Mouse (Mus musculus): ENCODE measurements around the gene Lrrc4b. TPM values are rescaled to one million over a fixed set of nuclear protein-coding genes. Genes with fewer than 3 reads are reported as not detected.

The Lrrc4b gene
- polyA plus RNA-seq, 1 experiment from 2014 or later, result 0.87 TPM

DNA sequence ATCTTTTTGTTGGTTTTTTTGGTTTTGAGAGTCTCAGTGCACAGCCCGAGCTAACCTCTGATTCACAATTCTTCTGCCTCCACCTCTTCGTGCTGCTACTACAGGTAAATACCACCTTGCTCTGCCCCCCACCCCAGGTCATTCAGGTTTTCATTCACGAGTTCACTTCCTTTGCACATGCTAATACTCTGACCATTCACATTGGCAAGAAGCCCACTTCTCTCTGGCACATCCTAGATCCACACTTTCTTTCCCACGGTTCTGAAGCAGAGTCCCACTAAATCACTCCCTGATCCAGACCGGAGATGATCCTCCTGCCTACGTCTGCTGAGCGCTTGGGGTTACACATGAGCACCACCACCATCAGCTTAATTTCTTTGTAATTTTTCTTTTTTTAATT is 66.3 kb downstream of the Lrrc4b start:
- no peak overlapping the region for H3K27ac ChIP-seq
- peaks cover 24% of the 10 kb centered on the region for H3K4me1 ChIP-seq
- no peaks in the 10 kb centered on the region for H3K9me3 ChIP-seq
- no peak overlapping the region for H3K4me3 ChIP-seq
- H3K36me3 ChIP-seq, result peaks cover 40% of the 10 kb centered on the region
- H3K9ac ChIP-seq, result no peak overlapping the region
- ATAC-seq (ENCODE audit: insufficient number of reproducible peaks, low FRiP score, low TSS enrichment, low read depth), result no peak
- peak overlapping the region; percentile 82; the same call in 1 of the 2 replicates for H3K4me2 ChIP-seq
- no peaks in the 10 kb centered on the region for H3K27me3 ChIP-seq
- WGBS, result 85% methylated on average over 7 of the region's 7 CpGs

DNA sequence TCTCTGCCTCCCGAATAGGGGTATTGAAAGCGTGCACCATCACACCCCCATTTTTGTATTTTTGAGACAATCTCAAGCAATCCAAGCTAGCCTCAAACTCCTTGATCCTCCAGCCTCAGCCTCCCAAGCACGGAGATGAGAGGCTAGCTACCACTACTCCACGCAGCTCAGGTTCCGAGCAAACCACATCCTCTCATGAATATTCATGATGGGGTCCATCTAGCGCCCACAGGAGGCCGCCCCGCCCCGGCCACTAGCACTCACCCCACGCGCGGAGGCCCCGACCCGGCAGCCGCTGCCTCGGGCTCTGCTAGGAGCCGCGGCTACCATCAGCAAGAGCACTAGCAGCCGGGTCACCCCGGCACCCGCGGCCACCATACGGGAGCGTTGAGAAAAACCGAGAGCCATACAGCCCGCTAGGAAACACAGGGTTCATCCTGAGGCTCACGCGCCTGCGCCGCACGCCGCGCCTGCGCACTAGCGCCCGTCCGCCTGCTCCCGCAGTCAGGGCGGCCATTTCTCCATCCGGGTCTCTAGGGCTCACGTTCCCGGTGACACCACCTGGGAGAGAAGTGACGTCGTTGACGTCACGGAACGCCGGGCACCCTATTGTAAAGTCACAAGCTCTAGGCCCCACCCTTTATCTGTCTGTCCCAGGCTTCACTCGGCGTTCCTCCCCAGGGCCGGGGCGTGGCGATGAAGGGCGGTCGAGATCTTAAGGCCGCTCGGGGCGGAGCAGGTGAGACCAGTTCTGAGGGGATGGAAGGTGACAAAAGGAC is 67.4 kb downstream of the Lrrc4b start, which contains the start of the genes Emc10 and Fam71e1:
Gene Emc10 (minus strand): TSS at position 538 of the 779 bp plus-strand sequence.
Gene Fam71e1 (plus strand): TSS at position 590 of the 779 bp plus-strand sequence.
- peaks cover 24% of the 10 kb centered on the region for H3K4me1 ChIP-seq
- H3K27ac ChIP-seq, result peak within 1 kb of the TSS; percentile 94
- no peaks in the 10 kb centered on the region for H3K9me3 ChIP-seq
- ATAC-seq (ENCODE audit: insufficient number of reproducible peaks, low FRiP score, low TSS enrichment, low read depth), result peak; percentile 94
- H3K27me3 ChIP-seq, result no peaks in the 10 kb centered on the region
- H3K4me3 ChIP-seq, result peak within 1 kb of the TSS; percentile 58
- H3K4me2 ChIP-seq, result peak within 1 kb of the TSS; percentile 82
- WGBS, result 1% methylated on average over 58 of the region's 58 CpGs
- peak within 1 kb of the TSS; percentile 74 for H3K9ac ChIP-seq
- H3K36me3 ChIP-seq, result peaks cover 29% of the 10 kb centered on the region

DNA sequence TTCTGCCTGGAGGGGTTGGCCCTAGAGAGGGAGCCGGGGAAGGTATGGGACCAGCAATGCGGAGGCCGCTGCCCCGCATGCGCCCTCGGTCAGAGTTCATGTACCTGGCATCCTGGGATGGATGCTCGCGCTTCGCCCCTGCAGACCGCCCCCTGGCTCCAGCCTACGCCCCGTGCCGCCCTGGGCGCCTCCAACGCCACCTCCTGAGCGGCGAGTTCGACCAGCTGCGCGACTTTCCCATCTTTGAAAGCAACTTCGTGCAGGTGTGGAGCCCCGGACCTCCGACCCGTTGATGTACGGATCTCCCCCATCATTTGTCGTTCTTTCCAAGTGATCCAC is 67.9 kb downstream of the Lrrc4b start:
- Histone ChIP-seq H3K9me3 (no peaks in the 10 kb centered on the region), H3K9ac (peak overlapping the region; percentile 59), H3K4me1 (peaks cover 24% of the 10 kb centered on the region), H3K27ac (peak overlapping the region; percentile 94), H3K36me3 (peaks cover 24% of the 10 kb centered on the region), H3K4me2 (peak overlapping the region; percentile 82), H3K27me3 (no peaks in the 10 kb centered on the region), H3K4me3 (peak overlapping the region; percentile 58)
- WGBS, result under 1% methylated on average over 26 of the region's 26 CpGs
- ATAC-seq (ENCODE audit: insufficient number of reproducible peaks, low FRiP score, low TSS enrichment, low read depth), result peak; percentile 35

DNA sequence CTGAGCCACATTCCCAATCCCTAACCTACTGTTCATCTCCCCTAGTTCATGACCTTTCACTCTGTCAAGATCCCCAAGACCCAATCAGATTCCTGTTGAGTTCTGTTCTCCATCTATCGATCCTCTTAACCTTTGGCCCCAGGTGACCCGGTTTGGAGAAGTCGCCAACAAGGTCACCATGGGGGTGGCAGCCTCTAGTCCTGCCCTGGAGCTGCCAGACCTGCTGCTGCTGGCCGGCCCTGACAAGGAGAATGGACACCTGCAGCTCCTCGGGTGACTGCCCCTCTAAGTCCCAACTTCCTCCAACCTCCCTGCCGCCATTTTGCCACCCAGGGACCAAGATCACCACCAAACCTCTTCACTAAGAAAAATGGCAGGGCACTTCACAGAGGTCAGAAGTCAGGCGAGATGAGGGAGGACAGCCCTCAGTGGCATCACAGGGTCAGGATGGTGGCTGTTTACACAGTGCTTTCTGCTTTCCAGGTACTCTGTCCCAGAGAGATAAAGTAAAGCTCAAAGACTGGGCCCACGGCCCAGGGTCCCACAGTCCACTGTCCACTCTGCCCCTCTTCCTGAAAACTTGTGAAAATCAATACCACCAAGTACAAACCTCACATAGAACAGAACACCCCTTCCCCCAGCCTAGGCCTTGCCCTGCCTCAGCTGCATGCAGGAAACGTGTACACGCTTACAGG is 68.7 kb downstream of the Lrrc4b start:
- Histone ChIP-seq H3K27ac (no peak overlapping the region; the same call in 1 of the 2 replicates), H3K4me2 (peak overlapping the region; percentile 82), H3K4me1 (peaks cover 24% of the 10 kb centered on the region), H3K9ac (no peak overlapping the region), H3K36me3 (peaks cover 16% of the 10 kb centered on the region), H3K27me3 (no peaks in the 10 kb centered on the region), H3K4me3 (peak overlapping the region; percentile 58), H3K9me3 (no peaks in the 10 kb centered on the region)
- WGBS, result 83% methylated on average over 10 of the region's 10 CpGs
- no peak for ATAC-seq (ENCODE audit: insufficient number of reproducible peaks, low FRiP score, low TSS enrichment, low read depth)

DNA sequence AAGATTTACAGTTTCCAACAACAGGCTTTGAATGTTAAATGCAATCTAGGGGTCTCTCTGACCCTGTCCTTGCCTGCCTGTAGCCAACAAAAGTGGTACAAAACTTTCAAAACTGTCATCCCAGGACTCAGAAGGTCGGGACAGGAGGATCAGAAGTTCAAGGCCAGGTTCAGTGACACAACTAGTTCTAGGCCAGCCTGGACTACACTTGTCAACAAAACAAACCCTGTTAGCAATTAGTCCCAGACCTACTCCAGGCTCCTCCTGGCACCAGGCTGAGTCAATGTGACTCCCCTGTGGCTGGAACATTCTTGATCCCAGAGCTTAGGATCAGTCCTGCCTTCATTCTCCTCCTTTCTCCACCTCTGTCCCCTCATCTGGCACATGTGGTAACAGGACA is 70.1 kb downstream of the Lrrc4b start:
- no peak overlapping the region for H3K9ac ChIP-seq
- 64% methylated on average over 1 of the region's 1 CpGs for WGBS

DNA sequence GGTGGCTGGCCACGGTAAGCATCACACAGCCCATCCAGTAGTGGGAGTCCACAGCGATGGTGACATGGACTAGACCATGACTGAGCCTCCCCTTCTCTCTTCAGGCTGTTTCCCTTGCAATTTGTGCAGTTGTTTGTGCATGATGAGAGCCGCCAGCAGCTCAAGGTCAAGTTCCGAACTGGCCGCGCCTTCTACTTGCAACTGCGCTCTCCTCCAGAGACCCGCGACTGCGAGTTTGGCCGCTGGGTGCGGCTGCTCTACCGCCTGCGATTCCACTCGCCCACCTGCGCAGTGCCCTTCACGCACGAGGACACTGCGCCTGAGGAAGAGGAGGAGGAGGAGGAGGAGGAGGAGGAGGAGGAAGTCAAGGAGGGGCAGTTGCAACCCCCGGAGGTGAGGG is 71.2 kb downstream of the Lrrc4b start:
- no peaks in the 10 kb centered on the region for H3K27me3 ChIP-seq
- no peak overlapping the region for H3K4me3 ChIP-seq
- H3K36me3 ChIP-seq, result no peaks in the 10 kb centered on the region
- H3K27ac ChIP-seq, result no peak overlapping the region
- no peak for ATAC-seq (ENCODE audit: insufficient number of reproducible peaks, low FRiP score, low TSS enrichment, low read depth)
- peaks cover 18% of the 10 kb centered on the region for H3K4me1 ChIP-seq
- H3K9ac ChIP-seq, result no peak overlapping the region
- H3K9me3 ChIP-seq, result no peaks in the 10 kb centered on the region
- H3K4me2 ChIP-seq, result no peak overlapping the region
- WGBS, result 56% methylated on average over 20 of the region's 20 CpGs

More for the DNA sequence above, 70.1 kb downstream of the Lrrc4b start:
- no peaks in the 10 kb centered on the region for H3K27me3 ChIP-seq
- peaks cover 4% of the 10 kb centered on the region; the same call in 1 of the 2 replicates for H3K36me3 ChIP-seq
- no peak overlapping the region for H3K27ac ChIP-seq
- H3K4me2 ChIP-seq, result no peak overlapping the region
- no peak overlapping the region for H3K4me3 ChIP-seq
- no peaks in the 10 kb centered on the region for H3K9me3 ChIP-seq
- no peak for ATAC-seq (ENCODE audit: insufficient number of reproducible peaks, low FRiP score, low TSS enrichment, low read depth)
- H3K4me1 ChIP-seq, result peaks cover 24% of the 10 kb centered on the region

DNA sequence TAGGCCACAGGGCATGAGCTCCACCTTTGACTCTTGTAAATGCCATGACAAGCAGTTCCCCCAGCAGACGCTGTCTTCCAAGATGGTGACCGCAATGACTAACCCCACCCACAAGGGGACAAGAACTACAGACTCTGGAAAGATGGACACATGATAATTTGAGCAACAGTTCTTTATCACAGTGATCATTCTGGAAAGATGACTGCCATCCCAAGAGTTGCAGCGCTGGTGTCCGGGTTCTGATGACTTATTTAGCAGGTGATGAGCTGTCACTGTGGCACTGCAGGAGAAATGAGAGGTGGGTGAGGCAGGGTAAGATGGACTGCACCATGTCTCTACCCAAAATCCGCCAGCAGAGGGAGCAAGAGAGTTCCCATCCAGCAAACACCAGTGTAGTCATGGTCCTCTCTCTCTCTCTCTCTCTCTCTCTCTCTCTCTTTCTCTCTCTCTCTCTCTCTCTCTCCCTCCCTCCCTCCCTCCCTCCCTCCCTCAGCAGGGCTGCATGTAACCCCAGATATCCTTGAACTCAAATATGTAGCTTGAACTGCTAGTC is 72.8 kb downstream of the Lrrc4b start:
- Histone ChIP-seq H3K4me1 (peaks cover 10% of the 10 kb centered on the region; the same call in 1 of the 2 replicates), H3K4me3 (no peak overlapping the region), H3K27me3 (no peaks in the 10 kb centered on the region), H3K27ac (no peak overlapping the region), H3K9ac (no peak overlapping the region), H3K4me2 (no peak overlapping the region), H3K9me3 (no peaks in the 10 kb centered on the region), H3K36me3 (no peaks in the 10 kb centered on the region)
- 39% methylated on average over 5 of the region's 5 CpGs for WGBS
- ATAC-seq (ENCODE audit: insufficient number of reproducible peaks, low FRiP score, low TSS enrichment, low read depth), result no peak

DNA sequence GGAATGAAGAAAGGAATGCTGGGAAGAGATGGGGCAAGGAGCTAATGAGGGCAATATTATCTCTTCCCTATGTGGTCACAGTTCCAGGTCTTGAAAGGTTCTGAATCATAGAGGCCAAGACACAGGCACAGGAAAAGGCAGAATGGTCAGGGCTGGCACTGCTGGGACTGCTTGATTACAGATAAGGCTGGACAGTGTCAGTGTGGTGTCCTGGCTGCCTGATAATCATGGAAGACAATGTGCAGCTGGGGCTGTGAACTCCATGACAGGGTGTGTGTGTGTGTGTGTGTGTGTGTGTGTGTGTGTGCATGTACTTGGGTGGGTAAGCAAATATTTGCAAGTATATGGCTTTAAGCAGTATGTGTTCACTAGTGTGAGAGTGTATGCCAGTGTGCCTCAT is 78.7 kb downstream of the Lrrc4b start:
- Histone ChIP-seq H3K9me3 (0 out of 2 replicates have a peak, but pooled peaks cover 3% of the 10 kb centered on the region), H3K36me3 (no peaks in the 10 kb centered on the region), H3K4me3 (no peak overlapping the region), H3K4me2 (no peak overlapping the region), H3K9ac (no peak overlapping the region), H3K4me1 (no peaks in the 10 kb centered on the region), H3K27me3 (peaks cover 17% of the 10 kb centered on the region), H3K27ac (no peak overlapping the region)
- no peak for ATAC-seq (ENCODE audit: insufficient number of reproducible peaks, low FRiP score, low TSS enrichment, low read depth)

Small RNA genes within 50 kb of the gene (microRNA-seq; reads per million reads assigned to microRNA genes)
- not detected for gene Mir7052

Other genes with a start within 250 kb of the Lrrc4b start
- not detected in 2 replicates for gene Klk1b24, start 240.8 kb upstream of the Lrrc4b start, polyA plus RNA-seq (2015; fragmentation: Nextera tagmentation; extraction: Ambion mirVana)
- not detected in 2 replicates for gene Klk1b3, start 230.8 kb upstream of the Lrrc4b start, polyA plus RNA-seq (2015; fragmentation: Nextera tagmentation; extraction: Ambion mirVana)
- gene Klk1b4, start 221.6 kb upstream of the Lrrc4b start, polyA plus RNA-seq (2015; fragmentation: Nextera tagmentation; extraction: Ambion mirVana), result not detected in 2 replicates
- not detected in 2 replicates for gene Klk1b5, start 213.1 kb upstream of the Lrrc4b start, polyA plus RNA-seq (2015; fragmentation: Nextera tagmentation; extraction: Ambion mirVana)
- 0.20 TPM in 1 of 2 replicates, not detected in the other for gene Klk1, start 203.7 kb upstream of the Lrrc4b start, polyA plus RNA-seq (2015; fragmentation: Nextera tagmentation; extraction: Ambion mirVana)
- gene Gm36864, start 192.8 kb upstream of the Lrrc4b start, polyA plus RNA-seq (2015; fragmentation: Nextera tagmentation; extraction: Ambion mirVana), result not detected in 2 replicates
- gene 1700028J19Rik, start 182.3 kb upstream of the Lrrc4b start, polyA plus RNA-seq (2015; fragmentation: Nextera tagmentation; extraction: Ambion mirVana), result 0.51 and 1.0 TPM in 2 replicates
- gene 2410002F23Rik, start 182.3 kb upstream of the Lrrc4b start, polyA plus RNA-seq (2015; fragmentation: Nextera tagmentation; extraction: Ambion mirVana), result 163 and 183 TPM in 2 replicates
- 0.33 and 0.83 TPM in 2 replicates for gene Acp4, start 171.6 kb upstream of the Lrrc4b start, polyA plus RNA-seq (2015; fragmentation: Nextera tagmentation; extraction: Ambion mirVana)
- gene Gm15517, start 167.6 kb upstream of the Lrrc4b start, polyA plus RNA-seq (2015; fragmentation: Nextera tagmentation; extraction: Ambion mirVana), result not detected in 2 replicates
- 24.0 and 31.1 TPM in 2 replicates for gene Clec11a, start 122.1 kb upstream of the Lrrc4b start, polyA plus RNA-seq (2015; fragmentation: Nextera tagmentation; extraction: Ambion mirVana)
- gene Shank1, start 118.8 kb upstream of the Lrrc4b start, polyA plus RNA-seq (2015; fragmentation: Nextera tagmentation; extraction: Ambion mirVana), result 2.4 and 3.2 TPM in 2 replicates
- 2.2 and 3.2 TPM in 2 replicates for gene Syt3, start 44.9 kb upstream of the Lrrc4b start, polyA plus RNA-seq (2015; fragmentation: Nextera tagmentation; extraction: Ambion mirVana)
- gene 1700008O03Rik, start 43.2 kb upstream of the Lrrc4b start, polyA plus RNA-seq (2015; fragmentation: Nextera tagmentation; extraction: Ambion mirVana), result 0.43 and 0.58 TPM in 2 replicates
- 0.29 and 0.56 TPM in 2 replicates for gene Aspdh, start 36.4 kb downstream of the Lrrc4b start, polyA plus RNA-seq (2015; fragmentation: Nextera tagmentation; extraction: Ambion mirVana)
- gene Josd2, start 39.0 kb downstream of the Lrrc4b start, polyA plus RNA-seq (2015; fragmentation: Nextera tagmentation; extraction: Ambion mirVana), result 92.9 and 121 TPM in 2 replicates
- gene Emc10, start 67.5 kb downstream of the Lrrc4b start, polyA plus RNA-seq (2015; fragmentation: Nextera tagmentation; extraction: Ambion mirVana), result 103 and 116 TPM in 2 replicates
- gene Fam71e1, start 67.6 kb downstream of the Lrrc4b start, polyA plus RNA-seq (2015; fragmentation: Nextera tagmentation; extraction: Ambion mirVana), result 9.7 and 12.8 TPM in 2 replicates
- 0.13 and 0.16 TPM in 2 replicates for gene Mybpc2, start 95.6 kb downstream of the Lrrc4b start, polyA plus RNA-seq (2015; fragmentation: Nextera tagmentation; extraction: Ambion mirVana)
- 0.70 and 0.72 TPM in 2 replicates for gene Spib, start 103.1 kb downstream of the Lrrc4b start, polyA plus RNA-seq (2015; fragmentation: Nextera tagmentation; extraction: Ambion mirVana)
- 75.7 and 83.6 TPM in 2 replicates for gene Pold1, start 119.8 kb downstream of the Lrrc4b start, polyA plus RNA-seq (2015; fragmentation: Nextera tagmentation; extraction: Ambion mirVana)
- gene Nr1h2, start 124.9 kb downstream of the Lrrc4b start, polyA plus RNA-seq (2015; fragmentation: Nextera tagmentation; extraction: Ambion mirVana), result 71.9 and 79.8 TPM in 2 replicates
- 2.1 and 3.6 TPM in 2 replicates for gene Napsa, start 143.4 kb downstream of the Lrrc4b start, polyA plus RNA-seq (2015; fragmentation: Nextera tagmentation; extraction: Ambion mirVana)
- gene Kcnc3, start 161.6 kb downstream of the Lrrc4b start, polyA plus RNA-seq (2015; fragmentation: Nextera tagmentation; extraction: Ambion mirVana), result 0.16 and 0.20 TPM in 2 replicates
- 5.4 and 6.4 TPM in 2 replicates for gene Myh14, start 241.8 kb downstream of the Lrrc4b start, polyA plus RNA-seq (2015; fragmentation: Nextera tagmentation; extraction: Ambion mirVana)

All from limb, embryonic 15.5 days (tissue).